Comparison of ENCODE assay signal across 16 mouse cellular contexts in genomic region chr13:11869971-11870370, GRCm38 (mm10).
"Had no signal": no experiment of that assay in that cellular context is flagged by ENCODE, and none has a peak within 500 bp of the region (broad histone marks: within the 10 kb centered on the region; RNA-seq: fewer than 3 reads in every experiment).

No protein-coding gene starts in this region.

- H3K4me1 ChIP-seq: liver, embryonic 15.5 days; lung, embryonic 15.5 days; megakaryocyte, embryonic 14.5 days; neural tube, embryonic 12.5 days had no signal

- H3K27me3 ChIP-seq: liver, embryonic 15.5 days; lung, embryonic 15.5 days; megakaryocyte, embryonic 14.5 days; neural tube, embryonic 12.5 days had no signal

- H3K9me3 ChIP-seq: liver, embryonic 15.5 days; lung, embryonic 15.5 days; megakaryocyte, embryonic 14.5 days; neural tube, embryonic 12.5 days had no signal

- H3K36me3 ChIP-seq: liver, embryonic 15.5 days; lung, embryonic 15.5 days; neural tube, embryonic 12.5 days had no signal

- H3K27ac ChIP-seq: liver, embryonic 15.5 days; lung, embryonic 15.5 days; macrophage; neural tube, embryonic 12.5 days had no signal

- ATAC-seq: liver, postnatal 0 days; lung, postnatal 0 days; midbrain, embryonic 16.5 days had no signal

- H3K9ac ChIP-seq: liver, embryonic 15.5 days; liver, postnatal 0 days; lung, embryonic 15.5 days; neural tube, embryonic 12.5 days had no signal

- H3K4me3 ChIP-seq: liver, embryonic 15.5 days; lung, embryonic 15.5 days; megakaryocyte, embryonic 14.5 days; neural tube, embryonic 12.5 days had no signal

- H3K4me2 ChIP-seq: liver, embryonic 15.5 days; lung, embryonic 15.5 days; midbrain, embryonic 11.5 days; neural tube, embryonic 12.5 days had no signal

- DNase-seq: liver, postnatal 0 days; lung, postnatal 14 days; lung, postnatal 36 days; midbrain, embryonic 14.5 days; right cerebral cortex, postnatal 14 days; thymus, adult 18-20 months; thymus, postnatal 14 days; thymus, postnatal 36 days had no signal
